Mouse (Mus musculus): ENCODE results near the gene Grin2a.

- TF ChIP-seq CTCF (IDR thresholded peaks at IDR 0.05; ENCODE audit: low read depth) = no peak
- no peak for TF ChIP-seq EP300 (IDR thresholded peaks at IDR 0.05; ENCODE audit: low read depth)
Observed at GRCm38 (mm10) chr16:9709921-9710320, 285.4 kb downstream of the Grin2a start.
